Mouse (Mus musculus) macrophage (primary cell): ENCODE measurements around the gene Brd3. TPM values are rescaled to one million over a fixed set of nuclear protein-coding genes. Genes with fewer than 3 reads are reported as not detected.

ENCODE experiments used
- H3K27ac ChIP-seq: fragments of 350-480 bp; formaldehyde crosslinking; 2 replicates; pipeline ENCODE4 v1.9.0; 2021
- H3K36me3 ChIP-seq: fragments of 350-480 bp; formaldehyde crosslinking; 2 replicates; pipeline ENCODE4 v1.9.0; 2021; ENCODE audit errors: inconsistent target
- H3K4me3 ChIP-seq: fragments of 350-480 bp; formaldehyde crosslinking; 2 replicates; pipeline ENCODE4 v1.9.0; 2021; ENCODE audit errors: inconsistent target
- H3K79me2 ChIP-seq: fragments of 350-480 bp; formaldehyde crosslinking; 2 replicates; pipeline ENCODE4 v1.9.0; 2021; ENCODE audit errors: inconsistent target
- WGBS: methylation state at CpG from one replicate; pipeline ENCODE4 v1.1.7; 2026; ENCODE audit warnings: inconsistent platforms; ENCODE audit not compliant: missing documents; 5-methylcytosine and 5-hydroxymethylcytosine counted together
- polyA plus RNA-seq: library from polyadenylated mRNA; stranded (reverse); fragments of 250-400 nt; gene quantifications from 3 replicates; pipeline ENCODE4 v1.2.4, GENCODE M21; 2018; ENCODE audit warnings: inconsistent platforms

Gene Brd3
- polyA plus RNA-seq, 1 experiment from 2014 or later, result 33.6 TPM

DNA sequence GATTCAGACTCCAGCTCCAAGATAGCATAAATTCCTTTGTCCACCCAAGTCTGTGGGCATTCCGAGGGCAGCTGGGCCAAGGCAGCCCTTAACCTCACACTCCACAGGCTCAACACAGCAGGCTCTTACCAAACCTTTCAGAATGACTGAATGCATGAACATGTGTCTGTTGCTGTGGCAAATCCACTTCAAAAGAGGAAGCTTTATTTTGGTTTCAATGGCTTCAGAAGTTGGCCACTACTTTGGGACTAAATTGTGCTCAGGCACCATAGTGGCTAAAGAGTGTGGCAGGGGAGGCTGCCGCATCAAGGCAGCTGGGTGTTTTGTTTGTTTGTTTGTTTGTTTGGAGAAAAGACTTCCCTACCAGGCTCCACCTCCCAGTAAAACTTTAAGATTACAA lies 107.4 kb downstream of the Brd3 start:
- WGBS, result 78% methylated on average over 2 of the region's 2 CpGs
- no peak overlapping the region for H3K27ac ChIP-seq
- H3K4me3 ChIP-seq, result no peak overlapping the region
- H3K79me2 ChIP-seq, result peaks cover 76% of the 10 kb centered on the region; the same call in 1 of the 2 replicates
- no peaks in the 10 kb centered on the region for H3K36me3 ChIP-seq

DNA sequence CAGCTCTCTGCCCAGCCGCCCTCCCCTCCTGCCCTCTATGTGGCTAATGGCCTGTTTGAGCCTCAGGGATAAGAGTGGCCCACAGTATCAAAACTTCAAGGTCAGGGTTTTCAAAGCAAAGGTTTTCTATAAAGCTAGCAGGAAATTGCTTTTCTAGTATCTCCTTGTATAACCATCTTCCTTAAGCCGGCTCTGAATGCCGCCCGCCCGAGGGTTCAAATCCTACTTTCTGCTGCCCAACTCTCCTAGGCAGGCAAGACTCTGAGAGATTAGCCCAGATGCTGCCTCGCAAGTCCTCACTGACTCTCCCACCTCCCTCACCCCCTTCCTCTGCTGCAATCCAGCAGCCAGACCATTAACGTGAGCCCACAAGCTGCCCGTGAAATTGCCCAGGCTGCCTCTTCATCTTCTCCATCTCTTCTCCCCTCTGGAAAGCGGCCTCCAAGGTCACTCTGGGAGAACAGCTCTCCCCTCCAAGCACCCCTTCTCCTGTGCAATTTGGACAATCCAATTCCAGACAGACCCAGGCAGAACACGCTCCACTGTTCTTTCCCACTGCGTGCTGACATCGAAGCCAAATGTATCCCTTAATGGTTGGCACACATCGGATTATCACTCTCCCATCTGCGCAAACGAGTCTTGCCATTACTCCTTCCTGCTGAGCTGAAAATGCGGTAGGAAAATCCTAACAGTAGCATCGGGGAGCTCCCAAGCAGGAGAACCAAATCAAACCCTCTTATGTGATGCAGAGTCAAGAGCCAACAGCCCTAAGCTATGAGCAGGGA lies 110.6 kb downstream of the Brd3 start:
- H3K4me3 ChIP-seq, result no peak overlapping the region
- H3K79me2 ChIP-seq, result peaks cover 79% of the 10 kb centered on the region; the same call in 1 of the 2 replicates
- no peak overlapping the region for H3K27ac ChIP-seq
- WGBS, result 95% methylated on average over 17 of the region's 17 CpGs
- no peaks in the 10 kb centered on the region for H3K36me3 ChIP-seq

Other genes starting within 250 kb of the Brd3 start
- gene Vav2, start 80.6 kb downstream of the Brd3 start, polyA plus RNA-seq, result 18.3 to 31.2 TPM (median 24.0 TPM) in 3 replicates
- gene Brd3os, start 65.3 kb downstream of the Brd3 start, polyA plus RNA-seq, result 0.59 to 1.1 TPM (median 0.90 TPM) in 3 replicates
- 23.8 to 53.3 TPM (median 24.9 TPM) in 3 replicates for gene Wdr5, start 7.5 kb upstream of the Brd3 start, polyA plus RNA-seq
- gene Rxra, start 168.8 kb upstream of the Brd3 start, polyA plus RNA-seq, result 41.3 to 42.8 TPM (median 41.9 TPM) in 3 replicates